Mouse (Mus musculus) heart, postnatal 0 days (tissue): ENCODE measurements at regions not wholly inside any gene's neighbourhood (a gene's known extent, or its start where the extent isn't known, plus 50 kb on each side); places are given as distances from the start of the nearest gene placed in this dataset.

Source experiments
- ATAC-seq: fragments of 200-750 bp; cut with Nextera tagmentation; 2 replicates; pipeline ENCODE4 v1.8.0; 2017; ENCODE audit warnings: low read depth, moderate number of reproducible peaks, moderate library complexity; ENCODE audit not compliant: insufficient read depth
- DNase-seq: peaks from one replicate; pipeline ENCODE4 v3.0.0-alpha.2; 2016; ENCODE audit warnings: low spot score
- H3K27ac ChIP-seq: fragments of 300-500 bp; sonication (generic); 2 replicates; pipeline ENCODE4 v1.5.1; 2014; ENCODE audit warnings: low read depth, mild to moderate bottlenecking
- H3K27me3 ChIP-seq: fragments of 300-500 bp; sonication (generic); 2 replicates; pipeline ENCODE4 v1.6.1; 2014; ENCODE audit warnings: low read length, mixed read lengths; ENCODE audit not compliant: control insufficient read depth, insufficient read depth
- H3K36me3 ChIP-seq: fragments of 300-500 bp; sonication (generic); replicated peaks from 2 replicates; pipeline ENCODE4 v1.6.1; 2014; ENCODE audit warnings: low read length, mixed read lengths; ENCODE audit not compliant: control insufficient read depth, insufficient read depth
- H3K4me1 ChIP-seq: fragments of 300-500 bp; sonication (generic); 2 replicates; pipeline ENCODE4 v1.6.1; 2014; ENCODE audit warnings: antibody characterized with exemption; ENCODE audit not compliant: control insufficient read depth, insufficient read depth
- H3K4me2 ChIP-seq: fragments of 300-500 bp; sonication (generic); 2 replicates; pipeline ENCODE4 v1.6.1; 2014; ENCODE audit warnings: low read depth, mild to moderate bottlenecking, low read length, moderate library complexity
- H3K4me3 ChIP-seq: fragments of 300-500 bp; sonication (generic); 2 replicates; pipeline ENCODE4 v1.5.1; 2014; ENCODE audit warnings: low read depth, low read length
- H3K9ac ChIP-seq: fragments of 300-500 bp; sonication (generic); replicated peaks from 2 replicates; pipeline ENCODE4 v1.6.1; 2014; ENCODE audit warnings: low read depth, low read length, mixed read lengths
- H3K9me3 ChIP-seq: fragments of 300-500 bp; sonication (generic); replicated peaks from 2 replicates; pipeline ENCODE4 v1.6.1; 2016; ENCODE audit warnings: low read length; ENCODE audit not compliant: control insufficient read depth
- CTCF ChIP-seq: IDR thresholded peaks from 2 replicates; pipeline ENCODE4 v1.5.1; 2016; ENCODE audit warnings: antibody characterized with exemption, control low read depth, low read depth
- EP300 ChIP-seq: IDR thresholded peaks from 2 replicates; pipeline ENCODE4 v1.6.1; 2016; ENCODE audit warnings: antibody characterized with exemption, low read depth
- WGBS: fragments of 180-500 bp; shearing (Covaris S2); extraction: QIAGEN DNeasy Blood & Tissue Kit; methylation state at CpG from one replicate; pipeline ENCODE4 v1.1.7; 2014; 5-methylcytosine and 5-hydroxymethylcytosine counted together

GRCm38 (mm10) chr2:139298541-139299152 is 195.1 kb upstream of the Sptlc3 start:
- Histone ChIP-seq H3K4me1 (no peaks in the 10 kb centered on the region), H3K27me3 (no peaks in the 10 kb centered on the region), H3K4me2 (no peak overlapping the region), H3K36me3 (no peaks in the 10 kb centered on the region), H3K27ac (no peak overlapping the region), H3K4me3 (no peak overlapping the region), H3K9me3 (no peaks in the 10 kb centered on the region), H3K9ac (no peak overlapping the region)
- TF ChIP-seq CTCF (no peak), EP300 (no peak)
- no peak for ATAC-seq
- 46% methylated on average over 6 of the region's 6 CpGs for WGBS
- peak; percentile 6 for DNase-seq

- TF ChIP-seq CTCF: no peak
- no peak for TF ChIP-seq EP300
- WGBS: 55% methylated on average over 1 of the region's 1 CpGs
- Histone ChIP-seq H3K27me3 (no peaks in the 10 kb centered on the region), H3K9ac (no peak overlapping the region), H3K36me3 (no peaks in the 10 kb centered on the region), H3K4me2 (no peak overlapping the region), H3K9me3 (no peaks in the 10 kb centered on the region), H3K4me3 (no peak overlapping the region), H3K4me1 (no peaks in the 10 kb centered on the region), H3K27ac (no peak overlapping the region)
- no peak for DNase-seq
- no peak for ATAC-seq
These were observed 182.3 kb upstream of the Sptlc3 start for GRCm38 (mm10) chr2:139311401-139311812.

DNA sequence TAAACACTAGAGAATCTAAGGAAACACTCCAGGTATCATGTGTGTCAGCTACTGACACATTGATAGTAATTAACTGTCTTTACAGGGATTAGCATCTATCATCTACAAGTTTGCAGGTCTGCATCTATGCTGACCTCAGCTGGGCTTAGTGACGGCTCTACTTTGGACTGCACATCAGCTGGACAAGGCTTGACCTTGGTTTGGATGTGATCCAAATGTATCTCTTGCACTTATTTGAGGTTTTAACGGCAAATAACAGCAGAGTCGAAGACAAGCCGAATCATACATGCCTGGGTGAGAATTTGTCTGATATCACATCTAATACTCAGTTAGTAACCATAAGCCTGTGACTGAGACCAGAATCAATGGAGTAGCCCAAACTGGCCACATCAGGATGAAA is 181.7 kb upstream of the Sptlc3 start:
- H3K9ac ChIP-seq: no peak overlapping the region
- H3K27ac ChIP-seq: no peak overlapping the region
- no peaks in the 10 kb centered on the region for H3K36me3 ChIP-seq
- DNase-seq (no peak), ATAC-seq (no peak)
- H3K27me3 ChIP-seq: no peaks in the 10 kb centered on the region
- no peaks in the 10 kb centered on the region for H3K4me1 ChIP-seq
- no peaks in the 10 kb centered on the region for H3K9me3 ChIP-seq
- no peak overlapping the region for H3K4me2 ChIP-seq
- H3K4me3 ChIP-seq: no peak overlapping the region
- no peak for TF ChIP-seq CTCF
- no peak for TF ChIP-seq EP300
- 62% methylated on average over 4 of the region's 4 CpGs for WGBS

DNA sequence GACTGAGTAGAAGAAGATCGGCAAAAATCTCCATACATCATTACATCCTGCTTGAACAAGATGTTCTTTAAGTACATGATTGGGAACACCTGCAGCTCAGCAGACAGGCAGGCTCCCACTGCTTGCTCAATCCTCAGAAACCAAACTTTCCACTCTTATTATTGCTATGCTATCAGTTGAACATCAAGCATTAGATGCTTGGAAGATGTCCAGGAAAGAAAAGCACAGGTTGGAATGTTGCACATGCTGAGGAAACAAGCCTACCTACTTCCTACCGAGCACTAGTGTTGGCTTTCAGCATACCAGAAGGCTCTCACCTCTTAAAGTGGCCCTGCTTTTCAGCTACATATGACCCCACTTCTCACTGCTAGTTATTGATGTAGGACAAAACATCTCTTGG is 171.2 kb upstream of the Sptlc3 start:
- ATAC-seq: no peak
- no peak overlapping the region for H3K27ac ChIP-seq

DNA sequence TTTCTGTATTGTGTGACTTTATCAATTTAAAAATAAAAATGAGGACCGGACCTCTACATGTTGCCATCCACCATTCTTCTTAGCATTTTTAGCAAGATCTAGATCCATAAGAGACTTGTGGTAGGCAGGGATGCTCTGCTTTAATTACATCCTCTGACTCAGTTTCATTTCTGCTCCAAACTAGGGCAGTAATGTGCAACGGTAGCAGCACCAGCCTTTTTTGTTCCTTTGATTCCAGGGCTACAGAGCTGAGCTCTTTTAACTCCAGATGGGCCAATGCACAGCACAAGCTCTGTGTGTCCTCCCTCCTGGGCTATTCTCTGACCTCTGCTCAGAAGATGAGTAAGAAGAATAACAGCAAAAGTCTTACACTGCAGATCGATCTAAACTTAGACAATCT is 168.2 kb upstream of the Sptlc3 start:
- Histone ChIP-seq H3K9ac (no peak overlapping the region), H3K4me2 (no peak overlapping the region), H3K9me3 (no peaks in the 10 kb centered on the region), H3K36me3 (no peaks in the 10 kb centered on the region), H3K27me3 (no peaks in the 10 kb centered on the region), H3K27ac (no peak overlapping the region), H3K4me3 (no peak overlapping the region), H3K4me1 (no peaks in the 10 kb centered on the region)
- WGBS: 58% methylated on average over 3 of the region's 3 CpGs
- DNase-seq: no peak
- TF ChIP-seq CTCF (no peak), EP300 (no peak)
- ATAC-seq: no peak

More for the DNA sequence above, 171.2 kb upstream of the Sptlc3 start:
- H3K9ac ChIP-seq: no peak overlapping the region
- H3K36me3 ChIP-seq: no peaks in the 10 kb centered on the region
- no peaks in the 10 kb centered on the region for H3K9me3 ChIP-seq
- DNase-seq: no peak
- no peak overlapping the region for H3K4me3 ChIP-seq
- no peaks in the 10 kb centered on the region for H3K4me1 ChIP-seq
- H3K4me2 ChIP-seq: no peak overlapping the region
- H3K27me3 ChIP-seq: no peaks in the 10 kb centered on the region
- no peak for TF ChIP-seq CTCF
- no peak for TF ChIP-seq EP300
- 42% methylated on average over 2 of the region's 2 CpGs for WGBS

DNA sequence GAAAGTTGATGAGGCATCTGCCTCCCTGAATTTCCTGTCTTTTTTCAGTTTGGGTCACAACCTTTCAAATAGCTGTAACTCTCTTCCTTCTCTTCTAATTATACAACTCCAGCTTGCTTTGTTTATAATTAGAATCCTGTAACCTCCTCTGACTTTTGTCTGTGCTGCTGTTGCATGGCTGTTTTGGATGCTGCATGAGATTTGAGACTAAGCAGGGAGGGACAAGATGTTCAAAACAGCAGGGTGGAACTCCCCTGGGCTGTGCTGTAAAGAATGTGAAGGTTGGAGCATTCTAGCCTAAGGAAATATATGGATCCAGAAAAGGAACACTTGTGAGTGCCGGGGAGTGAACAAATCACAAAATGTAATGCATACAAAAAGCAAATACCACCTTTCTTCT is 159.0 kb upstream of the Sptlc3 start:
- no peak overlapping the region for H3K4me2 ChIP-seq
- no peak for DNase-seq
- no peaks in the 10 kb centered on the region for H3K36me3 ChIP-seq
- H3K9me3 ChIP-seq: no peaks in the 10 kb centered on the region
- WGBS: 64% methylated on average over 1 of the region's 1 CpGs
- H3K9ac ChIP-seq: no peak overlapping the region
- H3K27me3 ChIP-seq: no peaks in the 10 kb centered on the region
- no peak overlapping the region for H3K4me3 ChIP-seq
- 0 out of 2 replicates have a peak overlapping the region, but pooled peaks have one; percentile 44 for H3K27ac ChIP-seq
- no peaks in the 10 kb centered on the region for H3K4me1 ChIP-seq
- no peak for ATAC-seq
- TF ChIP-seq EP300: no peak
- TF ChIP-seq CTCF: no peak
